Mouse (Mus musculus): ENCODE results near the gene Hectd2.

- TF ChIP-seq POLR2A (IDR thresholded peaks at IDR 0.05; ENCODE audit: extremely low read depth, insufficient read depth, low read length) (no peak), CTCF (IDR thresholded peaks at IDR 0.05; ENCODE audit: low read depth, low read length) (no peak)
Measured at GRCm38 (mm10) chr19:36560160-36560559, 5.7 kb downstream of the Hectd2 start.

All from liver, adult 2 months (tissue).